Mouse (Mus musculus) gastrocnemius, postnatal 4 days (tissue): ENCODE results near the gene Dnajc5g. TPM values are rescaled to one million over a fixed set of nuclear protein-coding genes. Genes with fewer than 3 reads are reported as not detected.

Source experiments
- DNase-seq, 2 experiments: peaks; one replicate each; pipeline ENCODE4 v3.0.0; 2021 to 2022; ENCODE audit warnings: low spot score in 2 of 2, mixed read lengths in 2 of 2
- long read RNA-seq, 2 experiments: library from polyadenylated mRNA; stranded (forward); transcript quantifications; one replicate each; pipeline ENCODE4 v2.0.0; 2021
- total RNA-seq, 2 experiments: library from RNA; stranded (reverse); gene quantifications; 2 replicates each; pipeline ENCODE4 v1.2.3; 2021

The Dnajc5g gene
- not detected for total RNA-seq
- long read RNA-seq, experiment 1, result 0 reads
- long read RNA-seq, experiment 2, result 0 reads

DNA sequence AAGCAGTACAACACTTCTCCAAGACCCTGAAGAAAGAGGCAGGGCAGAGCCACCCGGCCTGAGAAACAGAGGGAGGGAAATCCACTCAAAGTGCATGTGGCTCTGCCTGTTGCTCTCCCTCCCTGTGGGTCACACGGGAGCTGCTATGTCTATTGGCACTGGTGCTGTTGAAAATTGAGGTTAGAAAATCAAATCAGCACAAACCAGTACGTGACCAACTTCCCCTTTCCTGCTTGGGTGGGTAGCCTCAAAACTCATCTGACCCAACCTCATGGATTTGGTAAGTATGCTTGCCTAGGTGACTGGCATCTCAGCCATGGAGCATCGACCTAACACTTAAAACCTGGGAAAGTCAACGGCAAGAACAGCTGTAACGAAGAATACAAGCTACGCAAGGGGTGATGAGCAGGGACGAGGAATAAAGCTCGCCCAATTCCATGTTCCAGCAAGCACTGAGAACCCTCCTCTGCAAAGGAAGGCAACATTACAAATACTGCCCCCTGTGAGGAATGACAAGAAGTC, at the start of gene Dnajc5g:
TSS of gene Dnajc5g (plus strand) at position 472 of the 522 bp plus-strand sequence.
- DNase-seq, result no peak

DNA sequence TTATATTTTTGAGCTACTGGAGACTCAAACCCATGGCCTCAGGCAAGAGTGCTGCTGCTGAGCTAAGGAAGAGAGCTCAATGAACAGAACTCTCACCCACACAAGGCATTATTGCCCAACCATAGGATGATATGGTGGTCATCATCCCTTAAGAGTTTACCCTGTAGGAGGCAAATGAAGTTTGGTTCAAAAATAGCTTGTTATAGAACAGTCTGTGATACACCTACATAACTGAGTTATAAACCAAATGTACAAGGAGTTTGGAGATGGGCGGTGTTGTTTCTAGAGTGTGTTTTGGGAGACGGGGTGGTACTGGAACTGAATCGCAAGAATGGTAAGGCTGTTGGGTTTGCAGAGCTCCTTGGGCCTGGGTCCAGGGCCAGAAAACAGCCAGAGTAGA, 36.3 kb upstream of the Dnajc5g start:
- DNase-seq, result no peak

DNA sequence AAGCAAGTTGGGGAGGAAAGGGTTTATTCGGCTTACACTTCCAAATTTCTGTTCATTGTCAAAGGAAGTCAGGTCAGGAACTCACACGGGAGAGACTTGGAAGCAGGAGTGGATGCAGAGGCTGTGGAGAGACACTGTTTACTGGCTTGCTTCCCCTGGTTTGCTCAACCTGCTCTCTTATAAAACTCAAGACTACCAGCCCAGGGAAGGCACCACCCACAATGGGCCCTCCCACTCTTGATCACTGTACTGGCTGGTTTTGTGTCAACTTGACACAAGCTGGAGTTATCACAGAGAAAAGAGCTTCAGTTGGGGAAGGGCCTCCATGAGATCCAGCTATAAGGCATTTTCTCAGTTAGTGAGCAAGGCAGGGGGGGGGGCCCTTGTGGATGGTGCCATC, 35.0 kb upstream of the Dnajc5g start:
- DNase-seq, result no peak

DNA sequence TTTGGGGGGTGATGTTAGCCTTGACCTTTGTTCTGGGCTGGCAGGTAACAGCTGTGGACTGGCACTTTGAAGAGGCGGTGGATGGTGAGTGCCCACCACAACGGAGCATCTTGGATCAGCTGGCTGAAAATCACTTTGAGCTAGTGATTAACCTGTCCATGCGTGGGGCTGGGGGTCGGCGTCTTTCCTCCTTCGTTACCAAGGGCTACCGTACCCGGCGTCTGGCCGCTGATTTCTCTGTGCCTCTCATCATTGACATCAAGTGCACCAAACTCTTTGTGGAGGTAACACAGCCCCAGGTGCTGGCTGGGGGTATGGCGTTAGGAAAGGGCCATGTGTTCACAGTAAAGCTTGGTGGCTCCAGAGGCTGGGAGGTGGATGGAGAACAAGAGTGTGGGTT, 34.3 kb upstream of the Dnajc5g start:
- no peak for DNase-seq

DNA sequence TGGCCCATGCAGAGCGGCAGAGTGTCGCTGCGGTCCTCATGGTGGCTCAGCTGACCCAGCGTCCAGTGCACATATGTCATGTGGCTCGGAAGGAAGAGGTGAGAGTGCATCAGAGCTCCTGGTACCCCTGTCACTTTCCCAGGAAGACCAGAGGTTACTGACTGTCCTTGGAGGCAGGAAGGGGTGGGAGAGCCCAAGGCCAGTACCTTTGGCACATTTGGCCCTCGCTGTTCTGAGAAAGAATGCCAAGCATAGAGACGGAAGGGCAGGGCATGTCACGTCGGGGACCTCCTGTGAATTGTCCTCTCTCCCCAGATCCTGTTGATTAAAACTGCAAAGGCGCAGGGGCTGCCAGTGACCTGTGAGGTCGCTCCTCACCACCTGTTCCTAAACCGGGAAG, 32.9 kb upstream of the Dnajc5g start:
- no peak for DNase-seq

DNA sequence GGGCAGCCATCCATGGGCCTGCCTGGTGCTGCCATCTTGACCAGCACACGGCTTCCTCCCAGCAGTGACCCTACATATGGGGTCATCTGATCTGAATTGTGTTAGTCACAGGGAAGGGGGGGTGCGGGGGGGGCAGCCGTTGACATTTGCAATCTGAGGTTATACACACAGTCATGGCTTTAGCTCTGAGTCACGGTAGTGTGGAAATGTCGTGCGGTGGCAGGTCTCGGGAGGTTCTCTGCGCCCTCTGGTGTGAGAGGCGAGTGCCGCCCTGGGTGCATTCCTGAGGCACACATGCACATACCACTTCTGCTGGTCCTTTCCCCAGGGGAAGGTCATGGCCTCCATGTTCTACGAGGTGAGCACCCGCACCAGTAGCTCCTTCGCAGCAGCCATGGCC, 29.7 kb upstream of the Dnajc5g start:
- DNase-seq, result no peak

DNA sequence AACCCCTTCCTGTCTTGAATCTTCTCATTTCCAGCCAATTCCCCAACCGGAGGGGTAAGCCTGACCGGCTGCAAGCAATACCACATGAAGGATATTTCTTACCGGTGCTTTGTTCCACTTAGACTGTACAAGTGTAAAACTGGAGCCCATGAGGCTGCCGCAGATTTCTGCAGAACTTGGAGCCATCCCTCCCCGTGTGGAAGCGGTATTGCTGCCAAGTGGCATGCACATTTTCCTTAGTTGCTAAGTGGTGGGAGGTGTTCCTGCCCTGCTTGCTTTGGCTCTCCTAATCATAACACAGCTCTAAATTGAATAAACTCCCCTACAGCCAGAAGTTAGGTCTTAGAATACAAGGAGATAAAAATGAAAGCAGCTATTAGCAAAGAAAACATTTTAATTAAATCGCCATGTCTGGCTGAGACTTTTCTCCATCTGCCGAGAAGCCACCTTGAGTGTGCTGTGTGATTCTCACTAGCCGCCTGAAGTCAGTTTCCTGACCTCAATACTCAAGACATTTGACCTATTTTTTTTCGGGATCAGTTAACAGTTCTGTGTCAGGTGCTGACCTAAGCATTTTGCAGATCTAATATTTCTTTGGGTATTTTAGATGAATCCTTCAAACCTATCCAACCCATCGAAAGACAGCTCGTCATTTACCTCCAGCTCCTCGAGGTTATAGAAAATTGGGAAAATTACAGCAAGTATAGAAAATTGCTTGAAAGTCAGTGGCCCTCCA, 25.9 kb upstream of the Dnajc5g start:
- DNase-seq, result no peak

DNA sequence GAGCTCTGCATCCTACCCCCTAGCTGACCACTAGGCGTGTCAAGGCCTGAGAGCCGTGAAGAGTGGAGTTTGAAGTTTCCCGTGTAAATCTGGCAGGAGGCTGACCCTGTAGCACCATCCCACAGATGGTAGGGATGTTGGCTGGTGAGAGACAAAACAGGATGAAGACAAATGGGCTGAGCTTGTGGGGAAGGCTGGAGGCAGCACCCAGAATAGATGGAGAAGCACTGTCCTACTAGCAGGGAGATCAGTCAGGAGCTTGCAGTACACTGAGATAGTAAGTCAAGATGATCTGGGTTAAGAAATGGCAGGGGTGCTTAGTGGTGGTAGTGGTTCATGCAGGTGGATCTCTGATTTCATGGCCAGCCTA, 25.3 kb upstream of the Dnajc5g start:
- DNase-seq, result no peak

DNA sequence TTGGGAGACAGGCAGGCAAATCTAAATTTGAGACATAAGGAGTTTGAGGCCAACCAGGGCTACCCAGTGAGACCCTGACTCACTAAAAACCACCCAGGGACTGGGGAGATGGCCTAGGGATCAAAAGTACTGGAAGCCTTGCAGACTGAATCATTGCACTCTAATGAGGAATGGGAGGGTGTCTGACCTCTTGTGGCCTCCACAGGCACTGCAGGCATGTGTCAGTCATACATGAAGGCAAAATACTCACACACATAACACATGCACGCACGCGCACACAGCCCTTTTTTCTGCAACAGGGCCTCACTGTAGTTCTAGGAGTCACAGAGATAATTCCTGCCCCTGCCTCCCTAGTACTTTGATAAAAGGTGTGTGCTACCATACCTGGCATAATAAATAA, 24.7 kb upstream of the Dnajc5g start:
- DNase-seq, result no peak

DNA sequence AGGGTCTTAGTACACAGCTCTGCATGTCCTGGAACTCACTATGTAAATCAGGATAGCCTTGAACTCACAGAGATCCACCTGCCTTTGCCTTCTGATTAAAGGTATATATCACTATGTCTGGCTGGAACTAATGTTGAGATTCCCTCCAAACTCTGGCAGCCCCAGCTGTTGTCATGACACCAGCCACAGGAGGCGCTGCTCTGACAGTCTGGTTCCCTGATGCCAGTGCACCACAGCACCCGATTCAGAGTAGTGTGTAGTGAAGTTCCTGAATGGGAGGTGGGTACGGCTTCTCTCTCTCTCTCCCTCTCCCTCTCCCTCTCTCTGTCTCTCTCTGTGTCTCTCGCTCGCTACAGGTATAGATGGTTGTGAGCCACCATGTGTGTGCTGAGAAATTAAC, 23.7 kb upstream of the Dnajc5g start:
- peak in 1 of 2 experiments; percentile 68 for DNase-seq

DNA sequence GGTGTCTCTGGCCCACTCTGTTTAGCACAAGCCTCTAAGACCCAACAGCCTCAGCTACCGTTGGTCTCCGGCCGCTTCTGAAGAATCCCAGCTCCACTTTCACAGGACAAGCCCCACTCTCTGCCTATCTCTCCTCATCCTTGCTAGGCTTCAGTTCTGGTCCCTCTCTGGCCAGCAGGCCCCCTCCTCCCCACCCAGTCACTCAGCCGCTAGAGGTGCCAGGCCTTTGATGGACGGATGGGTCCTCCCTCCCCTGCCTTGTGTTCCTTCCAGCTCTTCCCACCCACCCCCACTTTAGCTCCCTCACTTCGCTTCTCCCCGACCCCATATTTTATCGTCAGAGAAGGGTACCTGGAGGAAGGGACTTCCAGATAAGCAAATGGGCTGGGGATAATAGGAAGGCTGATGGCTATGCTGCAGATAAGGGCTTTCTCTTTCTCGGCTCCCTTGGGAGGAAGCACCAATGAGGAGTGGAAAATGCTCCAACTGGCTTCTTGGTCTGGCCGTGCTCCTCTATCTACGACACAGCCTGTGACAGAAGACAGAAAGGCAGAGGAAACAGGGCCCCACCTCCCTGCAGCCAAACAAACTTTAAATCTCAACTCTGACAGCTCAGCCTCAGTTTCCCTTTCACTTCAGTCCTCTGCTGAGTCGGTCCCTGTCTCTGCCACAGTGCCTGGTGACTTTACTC, 23.0 kb upstream of the Dnajc5g start:
- DNase-seq, result no peak

DNA sequence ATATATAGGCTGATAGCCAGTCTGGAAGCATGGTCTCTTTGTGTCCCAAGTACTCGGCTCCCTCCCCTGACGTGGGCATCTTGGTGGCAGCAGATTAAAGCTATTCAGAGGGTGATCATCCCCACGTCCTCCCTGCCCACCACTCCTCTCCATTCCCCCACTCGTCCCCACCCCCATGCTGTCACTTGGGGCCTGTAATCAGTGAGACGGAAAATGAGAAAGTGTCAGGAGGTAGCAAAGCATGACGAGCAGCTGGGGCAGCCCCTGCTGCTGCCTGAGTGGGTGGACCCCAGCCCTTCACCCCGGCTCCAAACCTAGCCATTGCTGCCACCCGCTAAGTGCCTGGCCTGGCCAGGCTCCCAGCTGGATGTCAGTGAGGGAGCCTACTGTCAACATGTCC, 22.1 kb upstream of the Dnajc5g start:
- DNase-seq, result no peak

DNA sequence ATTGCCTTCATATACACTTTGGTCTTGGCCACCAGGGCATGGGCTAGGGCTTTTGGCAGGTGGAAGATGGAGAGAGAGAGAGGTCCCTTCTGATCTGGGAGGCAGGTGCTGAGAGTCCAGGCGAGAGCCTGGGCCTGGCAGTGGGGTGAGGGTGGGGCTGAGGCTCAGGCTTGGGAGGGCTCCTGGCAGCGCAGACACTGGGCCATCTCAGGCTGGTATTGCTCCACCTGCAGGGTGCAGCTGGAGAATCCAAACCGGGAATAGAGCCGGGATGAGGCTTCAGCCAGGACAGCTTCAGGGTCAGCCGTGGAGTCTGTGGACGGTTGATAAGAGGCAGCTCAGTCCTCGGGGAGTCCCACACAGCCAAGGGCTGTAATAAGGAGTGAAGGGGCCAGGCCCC, 19.5 kb upstream of the Dnajc5g start:
- no peak for DNase-seq

DNA sequence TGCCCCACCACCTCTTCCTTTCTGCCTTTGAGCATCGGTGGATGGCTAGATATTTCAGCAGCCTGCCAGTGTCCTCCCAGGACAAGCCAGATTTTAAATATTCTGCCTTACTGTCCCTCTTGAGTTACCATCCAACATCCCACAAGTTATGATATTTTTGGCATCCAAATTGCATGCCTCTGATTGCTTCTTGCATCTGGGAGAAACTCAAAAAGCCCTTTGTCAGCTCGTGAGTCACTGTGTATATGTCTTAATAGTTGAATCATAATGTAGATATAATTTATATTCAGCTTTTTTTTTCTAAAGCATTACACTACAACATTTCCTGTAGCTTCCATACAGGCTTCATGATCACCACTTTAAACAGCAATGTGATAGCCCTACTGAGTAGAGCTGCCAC, 19.0 kb upstream of the Dnajc5g start:
- no peak for DNase-seq

DNA sequence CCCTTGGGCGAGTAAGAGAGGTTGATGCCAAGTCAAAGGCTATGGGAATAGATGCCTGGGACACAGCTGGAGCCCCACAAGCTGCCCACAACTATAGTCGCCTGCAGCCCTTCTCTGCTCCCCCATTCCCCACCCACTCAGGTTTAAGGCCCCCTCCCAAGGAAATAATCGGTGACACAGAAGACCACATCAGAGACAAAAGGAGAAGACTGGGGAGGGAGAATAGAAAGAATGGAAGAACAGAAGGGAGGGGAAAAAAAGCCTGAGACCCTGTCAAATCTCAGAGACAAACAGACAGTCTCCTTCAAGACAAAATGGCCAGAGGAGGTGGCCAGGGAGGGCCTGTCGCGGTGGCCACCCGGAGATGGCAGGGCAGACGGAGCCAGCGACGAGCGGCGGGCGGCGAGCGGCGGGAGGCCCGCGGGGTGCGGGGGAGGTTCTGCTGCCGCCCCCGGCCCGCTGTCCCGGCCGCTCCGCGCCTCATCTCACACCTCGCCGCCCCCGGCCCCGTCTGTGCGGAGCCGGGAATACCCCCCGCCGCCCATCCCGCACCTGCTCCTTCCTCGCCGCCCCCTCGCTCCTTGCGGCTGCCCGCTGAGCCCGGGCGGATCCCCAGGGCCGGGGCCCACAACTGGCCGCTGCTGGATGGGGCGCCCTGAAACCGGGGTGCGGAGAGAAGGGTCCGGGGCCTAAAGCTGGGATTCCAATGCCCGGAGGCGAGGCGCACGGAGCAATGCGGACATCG, 13.7 kb upstream of the Dnajc5g start:
- no peak for DNase-seq

DNA sequence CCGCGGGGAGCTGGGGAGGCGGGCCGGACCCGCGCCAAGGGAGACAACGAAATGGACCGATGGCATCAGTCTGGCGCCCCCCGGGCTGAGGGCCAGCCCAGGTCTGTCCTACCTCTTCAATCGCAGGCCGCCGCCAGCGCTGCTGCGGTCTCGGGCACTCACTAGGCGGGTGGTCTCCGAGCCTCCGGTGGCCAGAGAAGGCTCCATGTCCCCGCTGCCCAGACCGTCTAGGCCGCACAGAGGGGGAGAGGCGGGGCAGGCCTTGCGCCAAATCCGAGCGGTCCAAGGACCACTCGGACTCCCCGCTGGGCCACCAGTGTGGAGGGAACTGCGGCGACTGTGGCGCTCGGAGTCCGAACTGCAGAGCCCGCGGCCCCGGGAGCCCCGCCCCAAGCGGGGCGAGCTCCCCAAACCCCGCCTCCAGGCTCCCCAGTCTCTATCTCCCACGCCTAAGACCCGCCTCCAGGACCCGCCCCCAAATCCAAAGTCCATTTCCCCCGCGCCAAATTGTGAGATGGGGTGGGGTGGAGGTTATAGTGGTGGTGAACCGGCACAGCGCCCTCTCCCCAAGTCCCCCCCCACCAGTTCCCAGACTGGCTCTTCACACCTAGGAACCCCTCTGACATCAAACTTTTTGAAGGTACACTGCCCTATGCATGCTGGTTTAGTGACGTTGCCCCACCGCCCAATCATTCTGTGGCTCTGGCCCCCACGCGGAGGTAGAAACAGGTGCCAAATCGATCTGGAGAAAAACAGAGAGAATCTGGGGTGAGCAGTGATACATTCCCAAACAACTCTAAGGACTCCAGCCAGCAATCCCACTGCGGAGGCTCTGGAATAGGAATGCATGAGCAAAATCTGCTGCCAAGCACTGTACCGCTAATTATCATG, 12.7 kb upstream of the Dnajc5g start:
- DNase-seq, result no peak

DNA sequence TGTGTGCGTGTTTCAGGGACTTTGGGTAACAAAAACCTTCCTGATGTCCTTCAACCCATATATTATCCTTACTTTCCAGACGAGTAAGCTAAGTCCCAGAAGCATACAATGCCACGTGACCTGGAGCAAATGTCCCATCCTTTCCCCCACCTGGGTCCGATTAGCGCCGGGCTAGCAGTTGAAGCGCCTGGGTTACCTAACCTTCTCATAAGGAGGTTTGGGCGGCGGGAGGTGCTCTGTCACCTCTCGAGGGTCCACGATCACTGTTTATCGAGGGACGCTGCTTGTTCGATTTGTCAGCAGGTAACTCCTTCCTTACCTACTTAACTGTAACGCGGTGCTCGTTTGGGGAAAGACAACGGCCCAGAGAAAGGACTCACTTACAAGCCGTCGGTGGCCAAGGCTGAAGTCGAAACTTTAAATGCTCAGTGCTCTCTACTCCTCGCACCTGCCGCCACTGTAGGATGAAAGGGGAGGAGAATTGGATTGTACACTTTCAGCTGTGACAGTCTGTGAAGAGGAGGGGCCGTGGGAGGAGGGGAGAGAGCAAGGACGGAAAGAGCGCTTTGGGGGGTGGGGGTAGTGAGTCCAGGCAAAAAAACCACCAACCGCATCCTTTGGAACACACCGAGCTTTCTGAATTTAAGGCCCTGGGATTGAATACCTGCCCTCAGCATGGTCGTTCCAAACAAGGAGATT, 11.8 kb upstream of the Dnajc5g start:
- no peak for DNase-seq

DNA sequence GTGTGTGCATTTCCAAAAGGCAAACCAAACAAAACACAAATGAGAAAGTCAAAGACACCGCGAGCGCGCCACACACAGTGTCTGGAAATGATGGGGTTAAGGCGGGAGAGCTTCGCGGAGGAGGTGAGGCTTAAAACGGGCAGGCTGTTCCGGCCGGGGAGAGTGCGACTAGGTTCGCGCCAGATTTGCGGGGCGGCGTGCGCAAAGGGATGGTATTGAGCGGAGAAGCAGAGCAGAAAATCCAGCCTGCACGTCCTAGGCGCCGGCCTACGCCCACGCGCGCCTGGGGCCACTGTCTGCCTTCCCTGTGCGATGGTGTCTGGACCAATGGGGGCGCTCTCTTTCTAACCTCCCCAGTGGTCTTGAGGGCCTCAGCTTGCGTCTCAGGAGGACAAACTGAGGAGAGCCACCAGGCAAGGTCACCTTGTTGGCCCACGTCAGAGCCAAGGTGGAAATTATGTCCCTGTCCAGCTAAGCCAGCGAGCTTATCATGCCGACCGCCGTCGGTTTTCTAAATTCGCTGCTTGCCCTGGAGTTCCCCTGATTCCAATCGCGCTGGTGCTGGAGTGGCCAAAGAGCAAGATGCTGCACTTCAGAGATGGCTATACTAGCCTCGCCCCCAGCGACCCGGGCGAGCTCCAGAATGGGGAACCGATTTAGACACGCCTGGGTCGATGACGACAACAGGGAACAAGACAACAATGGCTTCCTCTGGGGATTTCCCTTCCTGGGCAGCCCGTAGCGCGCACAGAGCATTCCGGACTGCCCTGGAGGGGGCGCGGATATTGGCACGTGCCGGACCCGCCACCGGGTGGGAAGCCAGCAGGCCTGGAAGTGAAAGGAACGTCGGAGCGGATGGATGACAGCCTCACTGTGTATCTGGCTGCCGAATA, 11.0 kb upstream of the Dnajc5g start:
- DNase-seq, result peak in 1 of 2 experiments; percentile 44
